Mouse (Mus musculus) ovary, postnatal 36 days (tissue): ENCODE measurements around the gene Tubgcp2.

Experiments used
- DNase-seq: peaks from one replicate; pipeline ENCODE4 v3.0.0; 2022; ENCODE audit warnings: low spot score, mixed read lengths

The Tubgcp2 gene

DNA sequence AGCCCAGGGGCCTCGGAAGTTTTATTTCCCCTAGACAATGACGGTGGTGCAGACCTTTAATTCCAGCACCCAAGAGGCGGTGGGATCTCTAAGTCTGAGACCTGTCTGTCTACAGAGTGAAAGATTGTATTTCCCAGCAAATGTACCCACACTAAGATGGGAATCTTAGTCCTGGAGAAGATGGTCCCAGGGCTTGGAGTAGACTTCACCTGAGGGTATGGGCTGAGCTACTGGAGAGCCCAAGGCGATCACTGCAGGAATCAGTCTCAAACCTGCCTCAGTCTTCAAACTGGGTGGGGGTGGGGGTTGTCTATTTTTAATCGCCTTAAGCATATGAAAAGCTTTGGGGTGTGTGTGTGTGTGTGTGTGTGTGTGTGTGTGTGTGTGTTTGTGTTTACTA lies 90.4 kb downstream of the Tubgcp2 start:
- DNase-seq, result no peak
